Mouse (Mus musculus) urinary bladder, postnatal 4 days (tissue): ENCODE data around the gene Gm42372.

Source experiments
- DNase-seq, 2 experiments: peaks; one replicate each; pipeline ENCODE4 v3.0.0; 2021 to 2022; ENCODE audit warnings: low spot score in 2 of 2

Gene Gm42372

DNA sequence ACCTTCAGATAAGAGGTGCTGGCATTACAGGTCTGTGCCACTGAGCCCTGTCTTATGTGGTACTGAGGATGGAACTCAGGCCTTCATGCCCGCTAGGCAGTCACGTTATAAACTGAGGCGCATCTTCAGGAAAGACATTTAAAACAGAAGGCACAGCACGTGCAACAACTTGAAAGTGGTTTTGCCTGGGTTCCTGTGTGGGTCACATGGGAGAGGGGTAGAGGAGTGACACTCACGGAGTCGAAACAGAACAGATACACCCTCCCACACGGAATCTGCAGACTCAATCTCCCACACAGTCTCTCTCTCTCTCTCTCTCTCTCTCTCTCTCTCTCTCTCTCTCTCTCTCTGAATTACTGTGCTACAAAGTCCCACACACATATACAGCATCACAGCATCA lies 47.4 kb downstream of the Gm42372 start:
- no peak for DNase-seq
